Mouse (Mus musculus) thymus, adult 2 months (tissue): ENCODE data around the gene Trim29. TPM values are rescaled to one million over a fixed set of nuclear protein-coding genes. Genes with fewer than 3 reads are reported as not detected.

Experiments used
- DNase-seq: peaks from one replicate; pipeline ENCODE4 v3.0.0; 2021
- H3K27ac ChIP-seq: fragments of 200-500 bp; 2 replicates; pipeline ENCODE4 v1.5.1; 2012; ENCODE audit warnings: low read length, control low read depth; ENCODE audit not compliant: control insufficient read depth, insufficient read depth
- H3K27me3 ChIP-seq: fragments of 200-500 bp; 2 replicates; pipeline ENCODE4 v1.6.1; 2012; ENCODE audit warnings: mild to moderate bottlenecking, low read length, moderate library complexity, mixed read lengths; ENCODE audit not compliant: control insufficient read depth, insufficient read depth
- H3K36me3 ChIP-seq: fragments of 200-500 bp; 2 replicates; pipeline ENCODE4 v1.6.1; 2012; ENCODE audit warnings: mild to moderate bottlenecking, low read length, moderate library complexity; ENCODE audit not compliant: control insufficient read depth, insufficient read depth
- H3K4me1 ChIP-seq: fragments of 200-500 bp; replicated peaks from 2 replicates; pipeline ENCODE4 v1.6.1; 2012; ENCODE audit warnings: low read length; ENCODE audit not compliant: control insufficient read depth, insufficient read depth
- H3K4me3 ChIP-seq: fragments of 200-500 bp; 2 replicates; pipeline ENCODE4 v1.5.1; 2012; ENCODE audit warnings: mild to moderate bottlenecking, low read length, control low read depth, moderate library complexity; ENCODE audit not compliant: control insufficient read depth, insufficient read depth
- CTCF ChIP-seq: fragments of 200-500 bp; IDR thresholded peaks from 2 replicates; pipeline ENCODE4 v1.5.1; 2012; ENCODE audit warnings: mild to moderate bottlenecking, control low read depth, low read length, moderate library complexity, borderline replicate concordance; ENCODE audit not compliant: control insufficient read depth, poor library complexity, insufficient read depth; ENCODE audit errors: extremely low read depth
- POLR2A ChIP-seq: fragments of 200-500 bp; IDR thresholded peaks from 2 replicates; pipeline ENCODE4 v1.6.1; 2012; ENCODE audit warnings: mild to moderate bottlenecking, low read length, control low read depth, moderate library complexity; ENCODE audit not compliant: control insufficient read depth, poor library complexity, insufficient read depth; ENCODE audit errors: extremely low read depth
- WGBS: fragments of 180-500 bp; shearing (Covaris S2); methylation state at CpG from one replicate; pipeline ENCODE4 v1.1.7; 2018; 5-methylcytosine and 5-hydroxymethylcytosine counted together
- polyA plus RNA-seq: library from polyadenylated mRNA; depleted of rRNA; stranded (reverse); fragments of >200 nt; gene quantifications from 2 replicates; pipeline ENCODE4 v1.2.3, GENCODE M21; 2012

Gene Trim29
- polyA plus RNA-seq, 1 experiment, result 35.6 TPM

- WGBS, result 82% methylated on average over 6 of the region's 6 CpGs
- TF ChIP-seq CTCF (no peak), POLR2A (no peak)
- no peak for DNase-seq
Observed at GRCm38 (mm10) chr9:43309087-43309872, 1.4 kb upstream of the Trim29 start.

GRCm38 (mm10) chr9:43312190-43312589 is 1.5 kb downstream of the Trim29 start:
- TF ChIP-seq POLR2A, result no peak
- no peak for TF ChIP-seq CTCF
- no peaks in the 10 kb centered on the region for H3K27me3 ChIP-seq
- 89% methylated on average over 7 of the region's 7 CpGs for WGBS
- no peaks in the 10 kb centered on the region for H3K4me1 ChIP-seq
- no peak overlapping the region for H3K4me3 ChIP-seq
- peak overlapping the region; percentile 3; the same call in 1 of the 2 replicates for H3K27ac ChIP-seq
- no peaks in the 10 kb centered on the region for H3K36me3 ChIP-seq
- no peak for DNase-seq

More at GRCm38 (mm10) chr9:43309087-43309872, 1.4 kb upstream of the Trim29 start:
- Histone ChIP-seq H3K27me3 (no peaks in the 10 kb centered on the region), H3K36me3 (no peaks in the 10 kb centered on the region), H3K4me3 (no peak overlapping the region), H3K27ac (no peak overlapping the region), H3K4me1 (no peaks in the 10 kb centered on the region)

- Histone ChIP-seq H3K4me3 (no peak overlapping the region), H3K4me1 (no peaks in the 10 kb centered on the region), H3K27ac (no peak overlapping the region), H3K36me3 (no peaks in the 10 kb centered on the region), H3K27me3 (no peaks in the 10 kb centered on the region)
- TF ChIP-seq CTCF (no peak), POLR2A (no peak)
- no peak for DNase-seq
- 93% methylated on average over 3 of the region's 3 CpGs for WGBS
Observed at GRCm38 (mm10) chr9:43313805-43314204, 3.2 kb downstream of the Trim29 start.

GRCm38 (mm10) chr9:43315320-43315950 is 4.8 kb downstream of the Trim29 start:
- 66% methylated on average over 3 of the region's 3 CpGs for WGBS
- no peak for DNase-seq
- Histone ChIP-seq H3K4me3 (no peak overlapping the region), H3K36me3 (no peaks in the 10 kb centered on the region), H3K27ac (no peak overlapping the region), H3K4me1 (no peaks in the 10 kb centered on the region), H3K27me3 (no peaks in the 10 kb centered on the region)
- no peak for TF ChIP-seq POLR2A

- 86% methylated on average over 4 of the region's 4 CpGs for WGBS
- no peak overlapping the region for H3K27ac ChIP-seq
- H3K36me3 ChIP-seq, result no peaks in the 10 kb centered on the region
- H3K27me3 ChIP-seq, result no peaks in the 10 kb centered on the region
- TF ChIP-seq CTCF, result no peak
- no peak for TF ChIP-seq POLR2A
- DNase-seq, result no peak
- H3K4me1 ChIP-seq, result no peaks in the 10 kb centered on the region
- no peak overlapping the region for H3K4me3 ChIP-seq
Observed at GRCm38 (mm10) chr9:43316466-43316865, 5.8 kb downstream of the Trim29 start.

- H3K36me3 ChIP-seq, result no peaks in the 10 kb centered on the region
- 0 out of 2 replicates have a peak, but pooled peaks cover 2% of the 10 kb centered on the region for H3K4me1 ChIP-seq
- 86% methylated on average over 10 of the region's 10 CpGs for WGBS
- no peak overlapping the region for H3K4me3 ChIP-seq
- no peaks in the 10 kb centered on the region for H3K27me3 ChIP-seq
- H3K27ac ChIP-seq, result no peak overlapping the region
- TF ChIP-seq POLR2A, result no peak
- TF ChIP-seq CTCF, result no peak
- no peak for DNase-seq
Observed at GRCm38 (mm10) chr9:43318661-43319060, 8.0 kb downstream of the Trim29 start.

GRCm38 (mm10) chr9:43321951-43322350 is 11.3 kb downstream of the Trim29 start:
- 92% methylated on average over 6 of the region's 6 CpGs for WGBS
- Histone ChIP-seq H3K36me3 (no peaks in the 10 kb centered on the region), H3K27me3 (no peaks in the 10 kb centered on the region), H3K4me3 (no peak overlapping the region), H3K27ac (no peak overlapping the region), H3K4me1 (0 out of 2 replicates have a peak, but pooled peaks cover 4% of the 10 kb centered on the region)
- DNase-seq, result no peak
- TF ChIP-seq CTCF (no peak), POLR2A (no peak)
